Mouse (Mus musculus) CD4-positive helper T cell, adult 2 months (primary cell): ENCODE measurements around the gene Vps37c.

Experiments used
- DNase-seq: peaks from one replicate; pipeline ENCODE4 v3.0.0-alpha.2; 2012; ENCODE audit warnings: low read depth, missing footprints, low spot score

The Vps37c gene

DNA sequence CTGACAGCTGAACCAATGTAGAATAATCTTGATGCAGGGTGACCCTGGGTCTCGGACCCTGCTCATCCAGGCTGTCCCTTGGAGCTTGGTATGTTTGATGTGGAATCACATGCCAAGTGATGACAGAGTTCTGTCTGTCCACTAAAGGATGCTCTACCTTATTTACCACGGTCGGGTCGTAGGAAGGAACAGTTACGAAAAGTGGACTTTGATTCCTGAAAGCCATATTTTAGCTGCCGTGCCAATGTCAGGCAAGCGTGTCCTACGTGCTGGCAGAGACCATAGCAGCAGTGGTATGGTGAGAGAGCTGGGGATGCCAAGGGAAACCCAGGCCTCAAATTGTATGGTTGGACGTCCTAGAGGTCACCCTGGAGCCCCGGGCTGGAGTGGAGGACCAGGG, 25.0 kb downstream of the Vps37c start:
- no peak for DNase-seq

DNA sequence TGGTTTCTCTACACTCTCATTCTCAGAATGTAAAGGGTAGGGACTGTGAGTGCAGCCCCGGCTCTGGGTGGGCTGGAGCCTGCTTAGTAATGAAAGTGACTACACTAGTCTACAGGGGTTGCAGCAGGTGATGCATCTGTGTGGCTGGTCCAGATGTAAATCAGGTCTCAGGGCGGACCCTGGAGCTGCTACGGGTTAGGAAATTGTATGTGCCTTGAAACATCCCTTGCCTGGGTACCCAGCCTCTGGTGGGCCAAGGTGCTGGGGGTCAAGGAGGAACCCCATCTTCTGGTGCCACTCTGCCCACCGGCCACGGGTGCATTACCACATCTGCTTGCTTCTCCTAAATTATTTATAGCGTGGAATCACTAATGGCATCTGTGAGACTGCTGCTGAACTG, 25.6 kb downstream of the Vps37c start:
- no peak for DNase-seq

GRCm38 (mm10) chr19:10714682-10715475, 26.3 kb downstream of the Vps37c start:
- peak; percentile 81 for DNase-seq

GRCm38 (mm10) chr19:10715476-10715875, 26.9 kb downstream of the Vps37c start:
- peak; percentile 63 for DNase-seq

DNA sequence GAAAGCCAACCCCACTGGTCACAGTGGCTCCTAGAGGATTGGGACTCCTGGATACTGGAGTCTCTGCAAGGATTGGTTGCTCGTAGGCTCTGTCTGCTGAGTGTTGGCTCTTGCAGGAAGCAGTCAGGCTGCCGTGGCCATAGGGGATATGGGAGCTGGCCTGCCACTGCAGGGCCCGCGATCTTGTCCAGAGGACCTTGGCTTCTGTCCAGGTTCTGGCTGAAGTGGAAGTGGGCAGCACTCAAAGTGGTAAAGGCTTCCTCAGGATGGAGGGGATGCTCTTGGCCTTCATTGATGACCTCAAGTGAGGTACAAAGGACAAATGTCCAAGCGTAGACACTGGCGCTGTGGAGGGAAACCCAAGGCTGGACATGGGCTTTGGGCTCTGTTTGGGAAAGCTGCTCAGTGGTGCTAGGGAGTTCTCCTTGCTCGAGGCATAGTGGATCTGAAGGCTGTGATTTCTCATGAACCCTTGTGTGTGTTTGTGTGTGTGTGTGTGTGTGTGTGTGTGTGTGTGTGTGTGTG, 29.8 kb downstream of the Vps37c start:
- DNase-seq: no peak

DNA sequence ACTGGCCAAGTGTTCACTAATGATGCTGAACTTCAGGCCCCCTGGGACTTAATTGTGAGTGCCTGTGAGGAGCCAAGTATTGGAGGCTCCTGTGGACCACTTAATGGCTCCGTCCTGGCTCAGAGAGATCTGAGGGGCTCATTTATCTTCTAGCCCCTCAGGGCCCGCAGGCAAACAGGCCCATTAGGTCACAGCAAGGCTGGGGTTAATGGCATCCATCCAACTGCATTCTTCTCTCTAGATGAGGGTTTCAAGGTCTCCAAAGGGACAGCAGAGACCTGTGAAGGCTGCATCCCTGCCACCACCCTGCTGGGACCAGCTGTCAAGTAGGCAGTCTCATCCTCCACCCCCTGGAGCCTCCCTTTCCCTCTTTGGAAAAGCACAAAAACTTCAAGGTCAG, 31.2 kb downstream of the Vps37c start:
- no peak for DNase-seq

- DNase-seq: no peak
These were observed 32.0 kb downstream of the Vps37c start for GRCm38 (mm10) chr19:10720524-10720923.

DNA sequence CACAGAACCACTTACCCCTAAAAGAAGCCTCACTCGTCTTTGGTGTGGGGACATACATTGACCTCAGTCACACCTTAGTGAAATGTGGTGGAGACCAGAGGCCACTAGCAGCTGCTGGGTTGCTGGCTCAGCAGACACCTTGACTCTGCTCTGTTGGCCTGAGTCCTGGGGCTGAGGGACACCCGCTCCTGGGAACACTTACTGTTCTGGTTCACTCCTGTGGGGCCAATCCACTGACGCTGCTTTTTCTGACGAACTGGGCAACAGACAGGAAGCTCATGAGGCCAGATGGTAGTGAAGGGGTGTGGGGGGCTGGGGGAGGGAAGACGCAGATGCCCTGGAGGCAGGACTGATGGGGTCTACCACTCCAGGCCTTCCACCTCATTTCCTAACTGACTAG, 32.5 kb downstream of the Vps37c start:
- DNase-seq: no peak

GRCm38 (mm10) chr19:10723084-10723483, 34.5 kb downstream of the Vps37c start:
- no peak for DNase-seq

- DNase-seq: no peak
These were observed 35.1 kb downstream of the Vps37c start for GRCm38 (mm10) chr19:10723649-10724048.

DNA sequence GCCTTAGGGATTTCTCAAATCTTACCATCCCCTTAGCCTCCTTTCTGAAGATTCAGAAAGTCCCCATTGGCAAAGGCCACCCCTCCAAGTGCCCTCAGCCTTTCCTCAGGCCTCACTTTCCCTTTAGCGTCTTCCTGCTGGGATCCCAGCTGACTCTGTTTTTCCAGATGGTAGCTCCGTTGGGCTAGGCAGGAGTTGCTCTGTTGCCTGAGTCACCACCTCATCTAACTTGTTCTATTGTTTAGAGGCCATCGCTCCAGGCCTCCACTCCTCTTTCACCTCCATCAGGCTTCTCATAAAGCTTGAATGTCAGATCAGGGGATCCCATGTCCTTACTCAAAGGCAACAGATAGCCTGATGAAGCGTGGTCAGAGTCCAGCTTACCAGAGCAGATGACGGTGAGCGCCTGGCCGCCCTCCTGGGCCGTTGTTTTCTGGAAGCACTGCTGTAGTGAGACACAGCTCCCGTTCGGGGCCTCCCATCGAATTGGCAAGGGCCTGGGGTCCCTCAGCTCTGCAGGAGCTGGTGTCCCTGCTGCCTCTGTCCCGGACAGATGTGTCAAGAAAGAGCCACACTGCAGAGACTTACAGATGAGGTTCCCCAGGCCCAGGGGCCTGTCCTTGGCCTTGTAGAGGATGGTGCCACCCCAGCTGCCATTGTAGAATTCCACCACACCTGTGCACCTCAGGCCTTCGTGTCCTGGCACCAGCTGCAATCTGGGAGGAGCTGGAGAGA, 36.3 kb downstream of the Vps37c start:
- DNase-seq: no peak

- DNase-seq: peak; percentile 67
These were observed 41.4 kb downstream of the Vps37c start for GRCm38 (mm10) chr19:10729889-10730288.

DNA sequence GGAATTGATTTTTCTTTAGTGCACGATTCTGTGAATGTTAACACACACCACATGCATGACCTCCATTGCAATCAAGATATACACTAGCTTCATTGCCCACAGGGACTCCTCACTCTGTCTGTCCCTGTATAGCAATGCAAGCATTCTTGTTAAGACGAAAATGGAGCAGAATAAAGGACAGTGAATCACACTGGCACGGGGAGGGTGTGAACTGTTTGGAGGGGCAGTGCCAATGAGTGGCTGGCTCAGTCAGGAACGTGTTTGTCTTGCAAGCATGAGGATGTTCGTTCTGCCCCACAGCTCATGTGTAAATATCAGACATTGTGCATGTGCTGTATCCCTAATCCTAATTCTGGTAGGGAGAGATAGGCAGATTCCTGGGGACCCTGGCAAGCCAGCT, 41.9 kb downstream of the Vps37c start:
- DNase-seq: no peak

DNA sequence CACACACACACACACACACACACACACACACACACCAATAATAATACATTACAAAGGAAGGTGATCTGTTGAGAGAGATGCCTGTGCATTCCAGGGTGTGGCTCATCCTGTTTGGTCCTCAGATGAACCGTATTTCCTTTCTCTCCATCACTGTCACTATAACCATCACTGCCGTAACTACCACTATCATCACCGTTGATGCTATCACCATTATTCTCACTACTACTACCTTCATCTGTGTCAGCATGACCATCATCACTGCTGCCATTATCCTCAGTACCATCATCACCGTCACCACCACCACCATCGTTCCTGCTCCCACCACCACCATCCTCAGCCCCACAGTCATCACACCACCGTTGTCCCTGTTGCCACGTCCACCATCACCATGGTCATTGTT, 43.4 kb downstream of the Vps37c start:
- DNase-seq: peak; percentile 84

- peak; percentile 48 for DNase-seq
These were observed 44.2 kb downstream of the Vps37c start for GRCm38 (mm10) chr19:10732741-10733140.

DNA sequence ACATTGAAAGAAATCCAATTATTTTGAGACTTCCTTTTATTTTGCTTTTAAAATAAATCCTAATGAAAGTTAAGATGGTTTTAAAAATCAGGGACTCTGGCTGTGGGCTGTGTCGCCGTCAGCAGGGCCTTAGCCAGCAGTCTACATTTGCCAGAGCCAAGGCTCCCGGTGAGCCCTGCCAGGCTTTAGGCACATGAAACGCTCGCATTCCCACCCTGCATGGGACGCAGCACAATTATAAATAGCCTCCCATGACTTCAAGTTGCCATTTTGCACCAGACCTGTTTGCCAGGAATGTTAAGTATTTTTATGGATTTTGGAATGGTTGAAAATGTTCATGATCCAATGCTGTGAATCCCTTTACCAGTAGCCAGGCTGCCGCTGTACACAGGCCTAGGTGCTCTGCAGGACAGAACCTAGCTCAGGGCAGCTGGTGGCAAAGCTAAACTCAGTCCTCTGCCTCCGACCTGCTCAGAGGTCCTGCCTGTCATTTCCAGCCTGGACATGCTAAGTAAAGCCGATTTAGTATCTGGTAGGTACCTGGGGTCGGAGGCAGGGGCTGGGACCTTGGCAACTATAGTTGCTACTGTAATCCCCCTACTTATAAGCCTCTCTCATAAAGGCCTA, 45.1 kb downstream of the Vps37c start:
- peak; percentile 24 for DNase-seq

- DNase-seq: peak; percentile 45
These were observed 46.0 kb downstream of the Vps37c start for GRCm38 (mm10) chr19:10734554-10734953.

DNA sequence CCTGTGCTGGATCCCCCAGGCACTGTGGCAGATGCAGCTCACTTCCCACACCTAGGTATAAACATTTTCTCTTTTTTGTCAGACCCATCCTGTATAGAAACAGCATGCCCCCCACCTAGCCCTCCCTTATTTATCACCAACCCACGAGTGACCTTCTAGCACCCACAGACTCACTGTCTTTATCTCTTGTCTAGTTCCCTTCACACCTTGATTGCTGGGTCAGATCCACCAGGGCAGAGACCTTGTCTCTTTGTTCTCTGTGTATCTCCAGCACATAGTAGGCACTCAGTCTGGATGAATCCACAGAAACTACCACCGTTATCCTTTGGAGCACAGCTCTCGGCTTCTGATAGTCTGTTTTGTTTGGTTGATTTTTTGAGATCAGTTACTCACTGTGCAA, 46.5 kb downstream of the Vps37c start:
- DNase-seq: no peak

GRCm38 (mm10) chr19:10735861-10736260, 47.3 kb downstream of the Vps37c start:
- peak; percentile 40 for DNase-seq

DNA sequence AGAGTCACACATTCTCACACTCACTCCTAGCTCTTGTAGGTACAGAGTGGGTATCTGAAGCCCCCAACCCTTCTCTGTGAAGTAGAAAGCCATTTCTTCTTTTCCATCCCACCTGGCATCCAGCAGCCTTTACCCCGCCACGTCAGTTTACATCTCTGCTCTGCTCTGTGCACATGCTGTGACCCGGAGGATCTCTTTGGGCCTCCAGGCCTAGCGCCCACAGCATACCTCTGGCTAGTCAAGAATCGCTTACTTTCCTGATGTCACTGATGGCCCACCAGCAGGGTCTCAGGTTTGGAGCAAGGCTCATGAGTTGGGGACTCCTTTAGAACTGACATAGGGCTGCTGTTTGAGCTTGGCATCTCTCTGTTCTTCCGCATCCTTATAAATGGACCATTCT, 49.5 kb downstream of the Vps37c start:
- peak; percentile 39 for DNase-seq

- DNase-seq: peak; percentile 89
These were observed 50.3 kb downstream of the Vps37c start, which contains the start of gene Cd5 for GRCm38 (mm10) chr19:10738811-10739210. Cd5 (minus strand) TSS chr19:10739002.

- DNase-seq: peak; percentile 66
These were observed 51.4 kb downstream of the Vps37c start for GRCm38 (mm10) chr19:10739916-10740315.
